Mouse (Mus musculus): ENCODE results near the gene Prodh2.

DNA sequence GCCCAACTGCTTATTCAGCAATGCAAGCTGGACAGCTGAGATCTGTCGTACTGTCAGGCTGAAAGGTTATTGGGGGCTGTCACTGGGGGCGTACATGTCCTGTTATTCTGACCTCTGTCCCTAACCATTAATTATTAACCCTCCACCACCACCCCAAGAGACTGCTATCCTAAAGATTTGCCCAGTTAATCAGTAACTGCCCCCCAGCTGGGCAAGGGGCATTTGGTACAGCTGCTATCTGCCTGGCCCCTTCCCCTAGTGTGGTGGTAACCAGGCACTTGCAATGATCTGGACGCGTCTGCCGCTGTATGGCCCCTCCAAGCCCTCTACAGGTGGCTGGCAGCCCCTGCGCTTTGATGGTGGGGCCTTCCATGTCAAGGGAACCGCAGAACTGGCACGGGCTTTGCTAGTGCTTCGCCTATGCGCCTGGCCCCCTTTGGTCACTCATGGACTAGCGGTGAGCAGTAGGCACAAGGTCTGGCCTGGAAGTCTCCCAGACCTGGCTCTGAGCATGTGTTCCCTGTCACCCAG lies at the start of gene Prodh2:
- TF ChIP-seq POLR2A (IDR thresholded peaks at IDR 0.05; ENCODE audit: borderline replicate concordance, extremely low read depth, insufficient read depth, insufficient read length, poor library complexity, severe bottlenecking) (no peak), CTCF (IDR thresholded peaks at IDR 0.05; ENCODE audit: borderline replicate concordance, extremely low read depth, insufficient read depth, insufficient read length) (no peak)

Measured in brain, embryonic 14.5 days (tissue).